Mouse (Mus musculus): ENCODE data around the gene Gm10392. TPM values are rescaled to one million over a fixed set of nuclear protein-coding genes. Genes with fewer than 3 reads are reported as not detected.

Gm10392 gene
- total and polyA plus RNA-seq, 3 experiments: 0.10 to 0.27 TPM; not detected in 1

DNA sequence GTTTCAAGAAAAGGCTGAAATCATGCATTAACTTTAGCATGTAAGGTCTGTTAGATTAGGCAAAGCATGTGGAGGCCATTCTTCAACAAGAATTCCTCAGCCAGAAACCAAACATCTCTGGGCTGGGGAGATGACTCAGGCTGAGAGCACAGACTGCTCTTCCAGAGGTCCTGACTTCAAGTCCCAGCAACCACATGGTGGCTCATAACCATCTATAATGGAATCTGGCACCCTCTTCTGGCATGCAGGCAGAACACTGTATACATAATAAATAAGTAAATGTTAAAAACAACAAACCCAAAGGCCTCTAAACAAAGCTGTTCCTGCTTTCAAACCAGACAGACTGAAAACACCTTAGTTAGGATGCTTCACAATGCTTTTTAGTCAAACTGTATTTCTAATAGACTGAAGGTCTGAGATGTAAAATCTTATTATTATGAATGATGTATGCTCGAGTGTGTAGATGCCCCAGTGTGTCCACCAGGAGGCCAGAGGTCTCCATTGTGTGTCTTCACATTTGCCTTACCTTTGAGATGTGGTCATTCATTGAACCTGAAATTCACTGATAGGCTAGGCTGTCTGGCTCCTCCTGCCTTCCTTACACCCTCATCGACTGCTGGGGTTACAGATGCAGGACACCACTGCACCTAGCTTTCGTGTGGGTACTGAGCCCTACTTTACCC lies 6.9 kb upstream of the Gm10392 start:
- no peak overlapping the region for H3K9ac ChIP-seq (ENCODE audit: control insufficient read depth, low read depth, low read length, poor library complexity, severe bottlenecking)
- peak; percentile 60 for DNase-seq (ENCODE audit: low read depth, low spot score)
- H3K4me3 ChIP-seq (ENCODE audit: control insufficient read depth in 1 of 2, insufficient read depth in 1 of 2, low read depth in 2 of 2, low read length in 2 of 2): no peak overlapping the region
- peak; percentile 51 for TF ChIP-seq RAD21 (IDR thresholded peaks at IDR 0.05; ENCODE audit: low read depth, low read length)
- no peak for TF ChIP-seq TAL1 (IDR thresholded peaks at IDR 0.05; ENCODE audit: low read length)
- no peak for TF ChIP-seq CHD1 (IDR thresholded peaks at IDR 0.05; ENCODE audit: low read depth, low read length)
- peak; percentile 30 to 47 (median 33); a peak in 4 of 6 replicates for TF ChIP-seq CTCF (IDR thresholded peaks at IDR 0.05 in 2 of 3, conservative IDR thresholded peaks at IDR 0.05 in 1 of 3; ENCODE audit: control insufficient read depth in 1 of 3, insufficient read depth in 1 of 3, low read depth in 2 of 3, low read length in 3 of 3, poor library complexity in 1 of 3, severe bottlenecking in 1 of 3)
- TF ChIP-seq BHLHE40 (IDR thresholded peaks at IDR 0.05; ENCODE audit: borderline replicate concordance, low read depth, low read length): no peak
- no peak for TF ChIP-seq NELFE (IDR thresholded peaks at IDR 0.05; ENCODE audit: low read depth, low read length)
- TF ChIP-seq MAX (IDR thresholded peaks at IDR 0.05; ENCODE audit: low read length): peak; percentile 82
- no peak for TF ChIP-seq GABPA (IDR thresholded peaks at IDR 0.05; ENCODE audit: low read depth, low read length)
- TF ChIP-seq MYC (IDR thresholded peaks at IDR 0.05; ENCODE audit: low read depth, low read length): peak; percentile 87
- TF ChIP-seq RCOR1 (IDR thresholded peaks at IDR 0.05; ENCODE audit: low read depth, low read length): no peak
- TF ChIP-seq ZC3H11A (IDR thresholded peaks at IDR 0.05; ENCODE audit: low read depth, low read length): 0 out of 2 replicates have a peak, but pooled peaks have one; percentile 22
- TF ChIP-seq MYB (IDR thresholded peaks at IDR 0.05; ENCODE audit: low read depth, low read length): no peak
- TF ChIP-seq MXI1 (IDR thresholded peaks at IDR 0.05; ENCODE audit: low read depth, low read length): peak; percentile 20; the same call in 1 of the 2 replicates
- no peak for TF ChIP-seq POLR2AphosphoS2 (IDR thresholded peaks at IDR 0.05; ENCODE audit: low read length)
- 0 out of 2 replicates have a peak, but pooled peaks have one; percentile 23 for TF ChIP-seq SIN3A (IDR thresholded peaks at IDR 0.05; ENCODE audit: low read length)
- peak; percentile 36; the same call in 1 of the 2 replicates for TF ChIP-seq HCFC1 (IDR thresholded peaks at IDR 0.05; ENCODE audit: low read depth, low read length)
- TF ChIP-seq SMC3 (IDR thresholded peaks at IDR 0.05; ENCODE audit: low read depth, low read length): peak; percentile 54
- H3K9me3 ChIP-seq (replicated peaks; ENCODE audit: insufficient read depth, low read length): no peaks in the 10 kb centered on the region
- no peaks in the 10 kb centered on the region for H3K27me3 ChIP-seq (ENCODE audit: control insufficient read depth in 1 of 2, insufficient read depth in 2 of 2, low read length in 2 of 2)
- peaks cover 0 to 18% of the 10 kb centered on the region in 2 experiments; a peak in 2 of 4 replicates for H3K36me3 ChIP-seq (ENCODE audit: control insufficient read depth in 1 of 2, insufficient read depth in 2 of 2, low read length in 2 of 2)
- no peaks in the 10 kb centered on the region for H3K79me2 ChIP-seq (ENCODE audit: control insufficient read depth, insufficient read depth, low read length, poor library complexity)
- peaks cover 10 to 22% of the 10 kb centered on the region in 2 experiments; a peak in 3 of 4 replicates for H3K4me1 ChIP-seq (ENCODE audit: control insufficient read depth in 1 of 2, insufficient read depth in 2 of 2, low read length in 2 of 2)
- H3K27ac ChIP-seq (ENCODE audit: control insufficient read depth, low read depth, low read length): no peak overlapping the region

GRCm38 (mm10) chr11:77520601-77521529 lies 1.9 kb upstream of the Gm10392 start:
- no peaks in the 10 kb centered on the region for H3K27me3 ChIP-seq (ENCODE audit: control insufficient read depth in 1 of 2, insufficient read depth in 2 of 2, low read length in 2 of 2)
- no peaks in the 10 kb centered on the region for H3K9me3 ChIP-seq (replicated peaks; ENCODE audit: insufficient read depth, low read length)
- peaks cover 10 to 16% of the 10 kb centered on the region in 2 experiments for H3K4me1 ChIP-seq (ENCODE audit: control insufficient read depth in 1 of 2, insufficient read depth in 2 of 2, low read length in 2 of 2)
- peak; percentile 89 for DNase-seq (ENCODE audit: low read depth, low spot score)
- H3K9ac ChIP-seq (ENCODE audit: control insufficient read depth, low read depth, low read length, poor library complexity, severe bottlenecking): peak overlapping the region; percentile 31
- H3K4me3 ChIP-seq (ENCODE audit: control insufficient read depth in 1 of 2, insufficient read depth in 1 of 2, low read depth in 2 of 2, low read length in 2 of 2): peak overlapping the region in 1 of 2 experiments; percentile 8; a peak in 3 of 4 replicates
- peaks cover 0 to 19% of the 10 kb centered on the region in 2 experiments; a peak in 2 of 4 replicates for H3K36me3 ChIP-seq (ENCODE audit: control insufficient read depth in 1 of 2, insufficient read depth in 2 of 2, low read length in 2 of 2)
- no peaks in the 10 kb centered on the region for H3K79me2 ChIP-seq (ENCODE audit: control insufficient read depth, insufficient read depth, low read length, poor library complexity)
- H3K27ac ChIP-seq (ENCODE audit: control insufficient read depth, low read depth, low read length): peak overlapping the region; percentile 42; the same call in 1 of the 2 replicates
- TF ChIP-seq RCOR1 (IDR thresholded peaks at IDR 0.05; ENCODE audit: low read depth, low read length): peak; percentile 71
- peak; percentile 80 for TF ChIP-seq MAZ (IDR thresholded peaks at IDR 0.05; ENCODE audit: low read depth, low read length)
- 0 out of 2 replicates have a peak, but pooled peaks have one; percentile 7 for TF ChIP-seq GATA1 (IDR thresholded peaks at IDR 0.05; ENCODE audit: low read depth, low read length)
- peak; percentile 27; the same call in 1 of the 2 replicates for TF ChIP-seq SMC3 (IDR thresholded peaks at IDR 0.05; ENCODE audit: low read depth, low read length)
- peak; percentile 21; the same call in 1 of the 2 replicates for TF ChIP-seq MXI1 (IDR thresholded peaks at IDR 0.05; ENCODE audit: low read depth, low read length)
- TF ChIP-seq TAL1 (IDR thresholded peaks at IDR 0.05; ENCODE audit: low read length): no peak
- TF ChIP-seq ZC3H11A (IDR thresholded peaks at IDR 0.05; ENCODE audit: low read depth, low read length): no peak
- TF ChIP-seq ELF1 (IDR thresholded peaks at IDR 0.05; ENCODE audit: low read depth, low read length): peak; percentile 46
- peak; percentile 44; the same call in 1 of the 2 replicates for TF ChIP-seq JUND (IDR thresholded peaks at IDR 0.05; ENCODE audit: low read depth, low read length)
- TF ChIP-seq NELFE (IDR thresholded peaks at IDR 0.05; ENCODE audit: low read depth, low read length): 0 out of 2 replicates have a peak, but pooled peaks have one; percentile 31
- peak; percentile 50; the same call in 1 of the 2 replicates for TF ChIP-seq HCFC1 (IDR thresholded peaks at IDR 0.05; ENCODE audit: low read depth, low read length)
- TF ChIP-seq ETS1 (IDR thresholded peaks at IDR 0.05; ENCODE audit: low read depth, low read length): peak; percentile 60; the same call in 1 of the 2 replicates
- peak; percentile 83 for TF ChIP-seq CHD2 (IDR thresholded peaks at IDR 0.05; ENCODE audit: low read length)
- no peak for TF ChIP-seq USF2 (IDR thresholded peaks at IDR 0.05; ENCODE audit: borderline replicate concordance in 1 of 2, insufficient read depth in 1 of 2, low read depth in 1 of 2, low read length in 2 of 2)
- TF ChIP-seq ZNF384 (IDR thresholded peaks at IDR 0.05; ENCODE audit: low read depth, low read length): peak; percentile 64
- TF ChIP-seq MYB (IDR thresholded peaks at IDR 0.05; ENCODE audit: low read depth, low read length): no peak
- peak; percentile 68 for TF ChIP-seq TBP (IDR thresholded peaks at IDR 0.05; ENCODE audit: low read depth, low read length)
- peak; percentile 51; the same call in 1 of the 2 replicates for TF ChIP-seq BHLHE40 (IDR thresholded peaks at IDR 0.05; ENCODE audit: borderline replicate concordance, low read depth, low read length)
